ENCODE assay signal across 17 mouse cellular contexts in genomic region chr9:50974631-50975030, GRCm38 (mm10). TPM values are rescaled to one million over a fixed set of nuclear protein-coding genes. Genes with fewer than 3 reads are reported as not detected.
DNase-seq lines count a peak whose midpoint lies in the region; ATAC-seq and TF ChIP-seq lines count a peak whose summit lies in the region.
"Had no signal": no experiment of that assay in that cellular context is flagged by ENCODE, and none has a peak within 500 bp of the region (broad histone marks: within the 10 kb centered on the region; RNA-seq: fewer than 3 reads in every experiment).

No protein-coding gene starts in this region.

- no peak overlapping the region for H3K4me3 ChIP-seq in forebrain, embryonic 14.5 days (ENCODE audit: low read depth, low read length)
- no peak overlapping the region for H3K4me3 ChIP-seq in forebrain, embryonic 10.5 days
- no peak overlapping the region for H3K4me3 ChIP-seq in layer of hippocampus, adult 2 months
- no peak overlapping the region for H3K4me3 ChIP-seq in forebrain, embryonic 16.5 days (replicated peaks; ENCODE audit: low read length)
- H3K4me3 ChIP-seq: embryonic facial prominence, embryonic 10.5 days; embryonic facial prominence, embryonic 12.5 days had no signal

- no peaks in the 10 kb centered on the region for H3K27me3 ChIP-seq in forebrain, embryonic 14.5 days (replicated peaks; ENCODE audit: control insufficient read depth, insufficient read depth, low read length)
- H3K27me3 ChIP-seq in forebrain, embryonic 10.5 days (ENCODE audit: poor library complexity, severe bottlenecking), result no peaks in the 10 kb centered on the region
- no peaks in the 10 kb centered on the region for H3K27me3 ChIP-seq in forebrain, embryonic 16.5 days (replicated peaks; ENCODE audit: control insufficient read depth, insufficient read depth, low read length)
- H3K27me3 ChIP-seq: embryonic facial prominence, embryonic 12.5 days had no signal

- H3K9me3 ChIP-seq in forebrain, embryonic 14.5 days (replicated peaks; ENCODE audit: control insufficient read depth, low read length), result no peaks in the 10 kb centered on the region
- H3K9me3 ChIP-seq in forebrain, embryonic 10.5 days, result no peaks in the 10 kb centered on the region
- no peaks in the 10 kb centered on the region for H3K9me3 ChIP-seq in forebrain, embryonic 16.5 days (ENCODE audit: control insufficient read depth, low read length)
- H3K9me3 ChIP-seq: embryonic facial prominence, embryonic 10.5 days; embryonic facial prominence, embryonic 12.5 days had no signal

- H3K36me3 ChIP-seq in forebrain, embryonic 14.5 days (ENCODE audit: control insufficient read depth, insufficient read depth, low read length), result no peaks in the 10 kb centered on the region
- H3K36me3 ChIP-seq in forebrain, embryonic 10.5 days (replicated peaks), result no peaks in the 10 kb centered on the region
- no peaks in the 10 kb centered on the region for H3K36me3 ChIP-seq in forebrain, embryonic 16.5 days (ENCODE audit: control insufficient read depth, insufficient read depth)
- H3K36me3 ChIP-seq: embryonic facial prominence, embryonic 10.5 days; embryonic facial prominence, embryonic 12.5 days had no signal

- peak; percentile 31 for TF ChIP-seq CTCF in layer of hippocampus, adult 2 months (conservative IDR thresholded peaks at IDR 0.05)

- no peak overlapping the region for H3K27ac ChIP-seq in forebrain, embryonic 14.5 days (ENCODE audit: low read depth, low read length)
- H3K27ac ChIP-seq in forebrain, embryonic 10.5 days, result no peak overlapping the region
- peak overlapping the region; percentile 59 for H3K27ac ChIP-seq in layer of hippocampus, adult 2 months
- no peak overlapping the region for H3K27ac ChIP-seq in forebrain, embryonic 16.5 days (ENCODE audit: low read length)
- H3K27ac ChIP-seq: embryonic facial prominence, embryonic 10.5 days; embryonic facial prominence, embryonic 12.5 days had no signal

- DNase-seq in forebrain, embryonic 14.5 days (ENCODE audit: low spot score), result peak; percentile 44
- no peak for DNase-seq in forebrain, embryonic 10.5 days (ENCODE audit: extremely low spot score, low spot score)
- DNase-seq in layer of hippocampus, adult 2 months (ENCODE audit: low spot score in 2 of 2), result peak in 1 of 2 experiments; percentile 37
- DNase-seq in layer of hippocampus, adult 11-12 months (ENCODE audit: low spot score), result no peak
- no peak for DNase-seq in thymus, postnatal 10 days (ENCODE audit: low spot score in 2 of 2)
- no peak for DNase-seq in right cerebral cortex, adult 18-20 months
- DNase-seq: adrenal gland, adult 2 months; adrenal gland, postnatal 10 days; adrenal gland, postnatal 25 days; cerebellum, adult 11-12 months; cerebellum, adult 2 months; cerebellum, adult 9-10 months; cerebellum, postnatal 10 days; cerebellum, postnatal 25 days had no signal

- H3K4me1 ChIP-seq in forebrain, embryonic 14.5 days (ENCODE audit: control insufficient read depth, insufficient read depth, low read length), result 0 out of 2 replicates have a peak, but pooled peaks cover 2% of the 10 kb centered on the region
- peaks cover 9% of the 10 kb centered on the region for H3K4me1 ChIP-seq in forebrain, embryonic 10.5 days
- peaks cover 3% of the 10 kb centered on the region; the same call in 1 of the 2 replicates for H3K4me1 ChIP-seq in forebrain, embryonic 16.5 days (replicated peaks; ENCODE audit: control insufficient read depth, insufficient read depth, low read length)

- no peak overlapping the region for H3K9ac ChIP-seq in forebrain, embryonic 14.5 days (ENCODE audit: low read length)
- no peak overlapping the region for H3K9ac ChIP-seq in forebrain, embryonic 16.5 days (replicated peaks; ENCODE audit: low read depth, low read length)
- H3K9ac ChIP-seq: embryonic facial prominence, embryonic 12.5 days had no signal

- H3K4me2 ChIP-seq in forebrain, embryonic 14.5 days (ENCODE audit: low read length), result no peak overlapping the region
- H3K4me2 ChIP-seq in forebrain, embryonic 16.5 days (ENCODE audit: low read length), result no peak overlapping the region
- H3K4me2 ChIP-seq: embryonic facial prominence, embryonic 12.5 days had no signal

- ATAC-seq in forebrain, embryonic 14.5 days, result peak; percentile 57; the same call in 1 of the 2 replicates
- ATAC-seq in forebrain, embryonic 16.5 days, result peak; percentile 70

- WGBS in forebrain, embryonic 14.5 days, result 76% methylated on average over 7 of the region's 7 CpGs
- 94% methylated on average over 7 of the region's 7 CpGs for WGBS in forebrain, embryonic 10.5 days
- 57% methylated on average over 7 of the region's 7 CpGs for WGBS in forebrain, embryonic 16.5 days

RNA-seq across cellular contexts. Expression of gene Sik2, which starts 34.2 kb away (rescaled TPM):
- 12.6 and 14.3 TPM in 2 replicates for polyA plus RNA-seq in forebrain, embryonic 14.5 days (2014; fragmentation: Nextera tagmentation; extraction: Ambion mirVana)
- polyA plus RNA-seq in forebrain, embryonic 10.5 days (2016; fragmentation: Nextera tagmentation; extraction: Ambion mirVana), result 18.2 and 19.2 TPM in 2 replicates
- total RNA-seq in layer of hippocampus, adult 2 months (2021), result 10 to 100 TPM; 39.5 to 45.2 TPM
- 20.1 and 23.7 TPM in 2 replicates for polyA plus RNA-seq in forebrain, embryonic 16.5 days (2015; fragmentation: Nextera tagmentation; extraction: Ambion mirVana)
